Mouse (Mus musculus): ENCODE data around the gene Map2k6. TPM values are rescaled to one million over a fixed set of nuclear protein-coding genes. Genes with fewer than 3 reads are reported as not detected.

Map2k6 gene
- polyA plus RNA-seq, 1 experiment: not detected

GRCm38 (mm10) chr11:110461560-110462331, 62.8 kb downstream of the Map2k6 start:
- TF ChIP-seq GATA1 (IDR thresholded peaks at IDR 0.05; ENCODE audit: low read length): no peak

GRCm38 (mm10) chr11:110462975-110463578, 64.2 kb downstream of the Map2k6 start:
- no peak for TF ChIP-seq GATA1 (IDR thresholded peaks at IDR 0.05; ENCODE audit: low read length)

GRCm38 (mm10) chr11:110463801-110464200, 64.9 kb downstream of the Map2k6 start:
- no peak for TF ChIP-seq GATA1 (IDR thresholded peaks at IDR 0.05; ENCODE audit: low read length)

GRCm38 (mm10) chr11:110469054-110469453, 70.1 kb downstream of the Map2k6 start:
- no peak for TF ChIP-seq GATA1 (IDR thresholded peaks at IDR 0.05; ENCODE audit: low read length)

GRCm38 (mm10) chr11:110470561-110471273, 71.8 kb downstream of the Map2k6 start:
- TF ChIP-seq GATA1 (IDR thresholded peaks at IDR 0.05; ENCODE audit: low read length): no peak

GRCm38 (mm10) chr11:110471362-110471761, 72.4 kb downstream of the Map2k6 start:
- no peak for TF ChIP-seq GATA1 (IDR thresholded peaks at IDR 0.05; ENCODE audit: low read length)

- TF ChIP-seq GATA1 (IDR thresholded peaks at IDR 0.05; ENCODE audit: low read length): no peak
Measured at GRCm38 (mm10) chr11:110472078-110472477, 73.2 kb downstream of the Map2k6 start.

- no peak for TF ChIP-seq GATA1 (IDR thresholded peaks at IDR 0.05; ENCODE audit: low read length)
Measured at GRCm38 (mm10) chr11:110473495-110473894, 74.6 kb downstream of the Map2k6 start.

GRCm38 (mm10) chr11:110476361-110477151, 77.6 kb downstream of the Map2k6 start:
- no peak for TF ChIP-seq GATA1 (IDR thresholded peaks at IDR 0.05; ENCODE audit: low read length)

GRCm38 (mm10) chr11:110477961-110478869, 79.3 kb downstream of the Map2k6 start:
- no peak for TF ChIP-seq GATA1 (IDR thresholded peaks at IDR 0.05; ENCODE audit: low read length)

GRCm38 (mm10) chr11:110478978-110479384, 80.1 kb downstream of the Map2k6 start:
- TF ChIP-seq GATA1 (IDR thresholded peaks at IDR 0.05; ENCODE audit: low read length): no peak

- no peak for TF ChIP-seq GATA1 (IDR thresholded peaks at IDR 0.05; ENCODE audit: low read length)
Measured at GRCm38 (mm10) chr11:110481406-110481805, 82.5 kb downstream of the Map2k6 start.

GRCm38 (mm10) chr11:110482176-110482575, 83.3 kb downstream of the Map2k6 start:
- no peak for TF ChIP-seq GATA1 (IDR thresholded peaks at IDR 0.05; ENCODE audit: low read length)

GRCm38 (mm10) chr11:110482649-110483048, 83.7 kb downstream of the Map2k6 start:
- no peak for TF ChIP-seq GATA1 (IDR thresholded peaks at IDR 0.05; ENCODE audit: low read length)
